Mouse (Mus musculus) heart, embryonic 14.5 days (tissue): ENCODE results near the gene Zranb1. TPM values are rescaled to one million over a fixed set of nuclear protein-coding genes. Genes with fewer than 3 reads are reported as not detected.

Experiments used
- ATAC-seq: fragments of 200-750 bp; cut with Nextera tagmentation; 2 replicates; pipeline ENCODE4 v1.8.0; 2017; ENCODE audit warnings: low read depth, moderate TSS enrichment; ENCODE audit not compliant: insufficient number of reproducible peaks, insufficient read depth, low FRiP score
- H3K27ac ChIP-seq, 2 experiments: fragments of 200-500 bp in 1 of 2; fragments of 300-500 bp in 1 of 2; sonication (generic) in 1 of 2; replicated peaks in 1 of 2; 2 replicates each; pipeline ENCODE4 v1.5.1; 2012 to 2014; ENCODE audit warnings: low read depth in 2 of 2, low read length in 2 of 2, control low read depth in 1 of 2, mild to moderate bottlenecking in 1 of 2, mixed read lengths in 1 of 2; ENCODE audit not compliant: control insufficient read depth in 1 of 2, insufficient read depth in 1 of 2
- H3K27me3 ChIP-seq: fragments of 300-500 bp; sonication (generic); 2 replicates; pipeline ENCODE4 v1.6.1; 2014; ENCODE audit warnings: mild to moderate bottlenecking, low read length, control low read depth; ENCODE audit not compliant: control insufficient read depth, insufficient read depth
- H3K36me3 ChIP-seq: fragments of 300-500 bp; sonication (generic); 2 replicates; pipeline ENCODE4 v1.6.1; 2014; ENCODE audit warnings: mild to moderate bottlenecking, control low read depth, low read length, mixed read lengths; ENCODE audit not compliant: control insufficient read depth, insufficient read depth
- H3K4me1 ChIP-seq, 2 experiments: fragments of 200-500 bp in 1 of 2; fragments of 300-500 bp in 1 of 2; sonication (generic) in 1 of 2; 2 replicates each; pipeline ENCODE4 v1.6.1; 2012 to 2014; ENCODE audit warnings: low read length in 2 of 2, control low read depth in 1 of 2, mixed read lengths in 1 of 2; ENCODE audit not compliant: control insufficient read depth in 2 of 2, insufficient read depth in 2 of 2
- H3K4me2 ChIP-seq: fragments of 300-500 bp; sonication (generic); 2 replicates; pipeline ENCODE4 v1.6.1; 2014; ENCODE audit warnings: mild to moderate bottlenecking, low read length
- H3K4me3 ChIP-seq, 2 experiments: fragments of 200-500 bp in 1 of 2; fragments of 300-500 bp in 1 of 2; sonication (generic) in 1 of 2; 2 replicates each; pipeline ENCODE4 v1.5.1; 2012 to 2014; ENCODE audit warnings: low read length in 2 of 2, mild to moderate bottlenecking in 2 of 2, control low read depth in 1 of 2, low read depth in 1 of 2, moderate library complexity in 1 of 2; ENCODE audit not compliant: control insufficient read depth in 1 of 2, insufficient read depth in 1 of 2
- H3K9ac ChIP-seq: fragments of 300-500 bp; sonication (generic); 2 replicates; pipeline ENCODE4 v1.6.1; 2014; ENCODE audit warnings: mild to moderate bottlenecking, low read length
- H3K9me3 ChIP-seq: fragments of 300-500 bp; sonication (generic); 2 replicates; pipeline ENCODE4 v1.6.1; 2016; ENCODE audit warnings: low read length, control low read depth; ENCODE audit not compliant: control insufficient read depth
- WGBS: fragments of 180-500 bp; shearing (Covaris S2); extraction: QIAGEN DNeasy Blood & Tissue Kit; methylation state at CpG from one replicate; pipeline ENCODE4 v1.1.7; 2014; 5-methylcytosine and 5-hydroxymethylcytosine counted together
- polyA plus RNA-seq: library from polyadenylated mRNA; unstranded; fragments of >200 nt; fragmentation: Nextera tagmentation; extraction: Ambion mirVana; gene quantifications from 2 replicates; pipeline ENCODE4 v1.2.1, GENCODE M21; 2014

Gene Zranb1
- polyA plus RNA-seq, 1 experiment from 2014 or later: 13.6 TPM

DNA sequence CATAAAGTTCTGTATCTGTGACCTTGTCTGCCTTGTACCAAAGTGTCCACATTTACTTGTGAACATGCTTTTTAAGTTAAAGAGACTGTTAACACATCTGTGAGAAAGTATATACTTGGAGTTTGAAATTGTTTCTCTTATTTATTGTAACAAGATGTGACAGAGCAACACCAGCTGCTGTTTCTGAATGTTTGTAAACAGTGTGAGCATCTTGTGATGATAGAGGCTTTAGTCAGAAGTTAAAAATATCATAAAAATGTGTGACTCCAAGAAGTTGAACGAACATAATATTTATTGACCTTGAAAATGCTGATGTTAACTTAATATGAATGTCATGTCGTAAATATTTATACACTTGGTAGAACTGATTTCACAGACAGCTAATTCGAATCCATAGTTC lies 19.7 kb downstream of the Zranb1 start:
- H3K27ac ChIP-seq: no peak overlapping the region
- H3K4me2 ChIP-seq: no peak overlapping the region
- peaks cover 8% of the 10 kb centered on the region; the same call in 1 of the 2 replicates for H3K36me3 ChIP-seq
- H3K9ac ChIP-seq: no peak overlapping the region
- ATAC-seq: no peak
- H3K4me1 ChIP-seq: peaks cover 0 to 3% of the 10 kb centered on the region in 2 experiments; a peak in 1 of 4 replicates
- no peak overlapping the region for H3K4me3 ChIP-seq
- WGBS: 91% methylated on average over 3 of the region's 3 CpGs
- no peaks in the 10 kb centered on the region for H3K9me3 ChIP-seq
- no peaks in the 10 kb centered on the region for H3K27me3 ChIP-seq

DNA sequence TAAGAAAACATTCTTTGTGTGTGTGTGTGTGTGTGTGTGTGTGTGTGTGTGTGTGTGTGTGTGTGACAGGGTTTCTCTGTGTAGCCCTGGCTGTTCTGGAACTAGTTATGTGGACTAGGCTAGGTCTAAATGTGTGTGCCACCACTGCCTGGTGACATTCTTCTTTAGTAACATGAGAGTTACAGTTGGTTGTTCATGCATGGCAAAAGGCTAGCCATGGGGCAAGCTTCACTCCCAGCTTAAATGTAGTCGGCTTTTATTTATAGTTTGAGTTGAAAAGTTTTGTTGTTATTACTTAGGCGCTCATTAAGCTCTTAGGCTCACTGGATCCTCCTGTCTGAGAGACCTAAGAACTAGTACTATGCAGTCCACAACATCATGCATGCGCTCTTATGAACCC lies 33.5 kb downstream of the Zranb1 start:
- H3K9ac ChIP-seq: no peak overlapping the region
- no peak for ATAC-seq
- no peak overlapping the region for H3K27ac ChIP-seq
- no peak overlapping the region for H3K4me2 ChIP-seq
- H3K4me3 ChIP-seq: no peak overlapping the region
- 85% methylated on average over 3 of the region's 3 CpGs for WGBS
- peaks cover 19% of the 10 kb centered on the region for H3K36me3 ChIP-seq
- H3K9me3 ChIP-seq: no peaks in the 10 kb centered on the region
- H3K4me1 ChIP-seq: 0 out of 4 replicates have a peak, but pooled peaks cover 0 to 3% of the 10 kb centered on the region in 2 experiments
- H3K27me3 ChIP-seq: no peaks in the 10 kb centered on the region

DNA sequence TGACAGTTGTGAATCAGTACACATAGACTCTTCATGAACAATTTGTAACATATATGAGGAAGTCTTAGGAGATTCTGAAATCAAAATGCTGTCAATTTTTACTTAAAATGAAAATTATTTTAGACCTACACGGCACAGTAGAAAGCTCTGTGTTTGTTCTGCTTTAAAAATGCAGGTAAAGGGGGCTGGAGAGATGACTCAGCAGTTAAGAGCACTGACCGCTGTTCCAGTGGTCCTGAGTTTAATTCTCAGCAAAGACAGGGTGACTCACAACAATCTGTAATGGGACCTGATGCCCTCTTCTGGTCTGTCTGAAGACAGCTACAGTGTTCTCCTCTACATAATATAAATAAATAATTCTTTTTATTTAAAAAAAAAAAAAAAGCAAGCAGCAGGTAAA lies 34.8 kb downstream of the Zranb1 start:
- H3K27me3 ChIP-seq: no peaks in the 10 kb centered on the region
- H3K4me2 ChIP-seq: no peak overlapping the region
- 83% methylated on average over 2 of the region's 2 CpGs for WGBS
- ATAC-seq: no peak
- H3K36me3 ChIP-seq: peaks cover 19% of the 10 kb centered on the region
- no peak overlapping the region for H3K27ac ChIP-seq
- H3K4me3 ChIP-seq: no peak overlapping the region
- H3K9ac ChIP-seq: no peak overlapping the region
- no peaks in the 10 kb centered on the region for H3K9me3 ChIP-seq
- 0 out of 4 replicates have a peak, but pooled peaks cover 0 to 3% of the 10 kb centered on the region in 2 experiments for H3K4me1 ChIP-seq

DNA sequence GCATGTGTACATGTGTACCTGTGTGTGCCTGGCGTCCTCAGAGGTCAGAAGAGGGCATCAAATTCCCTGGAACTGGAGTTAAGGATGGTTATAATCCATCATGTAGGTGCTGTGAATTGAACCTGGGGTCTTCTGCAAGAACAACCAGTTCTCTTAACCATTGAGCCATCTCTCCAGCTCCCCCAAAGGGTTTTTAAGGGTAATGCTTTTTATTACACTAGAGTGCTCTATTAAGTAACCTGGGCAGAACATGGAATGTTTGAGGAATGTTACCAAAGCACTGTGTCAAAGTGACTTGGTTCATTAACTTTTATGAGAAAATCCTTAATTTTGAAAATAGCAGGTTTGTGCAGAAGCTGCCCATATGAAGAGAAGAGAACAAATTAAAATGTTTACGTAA lies 41.1 kb downstream of the Zranb1 start:
- Histone ChIP-seq H3K36me3 (peaks cover 53% of the 10 kb centered on the region), H3K9ac (no peak overlapping the region), H3K4me2 (no peak overlapping the region), H3K27me3 (no peaks in the 10 kb centered on the region), H3K4me3 (no peak overlapping the region), H3K9me3 (no peaks in the 10 kb centered on the region), H3K27ac (no peak overlapping the region), H3K4me1 (no peaks in the 10 kb centered on the region)
- WGBS: 91% methylated on average over 2 of the region's 2 CpGs
- no peak for ATAC-seq

DNA sequence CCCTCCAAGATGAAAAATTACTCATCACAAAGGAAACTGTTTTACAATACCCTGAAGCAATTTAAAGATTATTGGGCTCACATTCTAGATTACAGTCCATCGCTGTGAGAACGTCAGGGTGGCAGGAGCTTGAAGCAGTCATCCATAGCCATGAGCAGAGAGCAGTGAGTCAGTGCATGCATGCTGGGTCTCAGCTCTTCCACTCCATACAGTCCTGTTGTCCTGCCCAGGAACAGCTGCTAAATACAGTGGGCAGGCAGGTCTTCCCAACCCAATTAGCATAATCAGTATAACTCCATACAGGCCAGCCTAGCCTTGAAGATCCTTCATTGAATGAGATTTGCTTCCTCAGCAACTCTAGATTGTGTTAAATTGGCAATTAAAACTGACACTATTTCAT lies 45.1 kb downstream of the Zranb1 start:
- Histone ChIP-seq H3K4me2 (no peak overlapping the region), H3K27ac (no peak overlapping the region), H3K4me1 (no peaks in the 10 kb centered on the region), H3K4me3 (no peak overlapping the region), H3K9ac (no peak overlapping the region), H3K9me3 (no peaks in the 10 kb centered on the region), H3K27me3 (no peaks in the 10 kb centered on the region), H3K36me3 (peaks cover 59% of the 10 kb centered on the region)
- WGBS: 90% methylated on average over 2 of the region's 2 CpGs
- ATAC-seq: no peak

DNA sequence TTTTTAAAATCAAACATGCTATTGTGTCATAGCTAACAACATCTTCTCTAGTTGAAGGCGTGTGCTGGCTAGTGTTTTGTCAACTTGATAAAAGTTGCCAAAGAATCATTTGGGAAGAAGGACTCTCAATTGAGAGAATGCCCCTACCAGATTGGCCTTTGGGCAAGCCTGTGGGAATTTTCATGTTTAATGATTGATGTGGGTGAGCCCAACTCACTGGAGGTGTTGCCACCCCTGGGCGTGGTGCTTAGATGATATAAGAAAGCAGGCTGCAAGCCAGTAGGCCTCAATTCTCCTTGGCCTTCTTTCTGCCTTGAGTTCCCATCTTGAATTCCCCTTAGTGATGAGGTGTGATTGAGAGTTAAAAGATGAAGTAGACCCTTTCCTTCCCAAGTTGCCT lies 47.0 kb downstream of the Zranb1 start:
- no peaks in the 10 kb centered on the region for H3K9me3 ChIP-seq
- no peak for ATAC-seq
- no peaks in the 10 kb centered on the region for H3K27me3 ChIP-seq
- peaks cover 72% of the 10 kb centered on the region for H3K36me3 ChIP-seq
- 95% methylated on average over 2 of the region's 2 CpGs for WGBS
- H3K9ac ChIP-seq: no peak overlapping the region
- H3K27ac ChIP-seq: no peak overlapping the region
- 0 out of 4 replicates have a peak, but pooled peaks cover 0 to 4% of the 10 kb centered on the region in 2 experiments for H3K4me1 ChIP-seq
- H3K4me2 ChIP-seq: no peak overlapping the region
- no peak overlapping the region for H3K4me3 ChIP-seq

DNA sequence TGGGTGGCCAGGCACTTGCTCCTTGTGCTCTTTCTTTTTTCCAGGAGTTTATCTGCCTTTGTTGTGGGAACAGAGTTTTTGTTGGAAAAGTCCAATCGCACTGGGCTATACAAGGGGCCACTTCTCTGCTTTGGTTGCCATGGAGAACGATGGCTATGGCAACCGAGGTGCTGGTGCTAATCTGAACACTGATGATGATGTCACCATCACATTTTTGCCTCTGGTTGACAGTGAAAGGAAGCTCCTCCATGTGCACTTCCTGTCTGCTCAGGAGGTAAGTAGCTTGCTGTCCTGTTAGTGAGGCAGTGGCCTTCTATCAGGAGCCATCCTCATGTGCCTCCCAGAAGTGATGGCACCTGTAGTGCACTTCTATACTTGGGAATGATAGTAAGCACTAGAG lies 51.7 kb downstream of the Zranb1 start:
- no peak overlapping the region for H3K27ac ChIP-seq
- H3K4me3 ChIP-seq: no peak overlapping the region
- H3K27me3 ChIP-seq: no peaks in the 10 kb centered on the region
- 50% methylated on average over 3 of the region's 3 CpGs for WGBS
- no peaks in the 10 kb centered on the region for H3K9me3 ChIP-seq
- no peak for ATAC-seq
- H3K4me2 ChIP-seq: no peak overlapping the region
- no peak overlapping the region for H3K9ac ChIP-seq
- H3K4me1 ChIP-seq: 0 out of 4 replicates have a peak, but pooled peaks cover 0 to 4% of the 10 kb centered on the region in 2 experiments
- H3K36me3 ChIP-seq: peaks cover 76% of the 10 kb centered on the region

DNA sequence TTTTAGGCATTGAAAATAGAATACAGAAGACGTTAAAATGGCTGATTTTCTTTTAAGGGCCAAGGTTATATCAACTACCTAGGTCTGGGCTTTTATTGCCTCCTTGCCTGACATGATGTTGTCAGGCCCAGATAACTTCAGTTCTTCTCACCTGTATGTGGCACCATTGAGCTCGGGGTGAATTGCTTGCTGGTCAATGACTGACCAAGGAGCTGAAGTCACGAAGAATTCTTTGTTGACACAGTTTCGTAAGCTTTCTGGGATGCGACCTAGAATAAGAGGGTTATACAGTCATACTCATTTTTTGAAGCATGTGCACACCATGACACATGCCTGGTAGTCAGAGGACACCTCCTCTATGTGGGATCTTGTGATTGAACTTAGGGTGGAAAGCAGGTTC lies 58.9 kb downstream of the Zranb1 start:
- Histone ChIP-seq H3K9me3 (no peaks in the 10 kb centered on the region), H3K9ac (no peak overlapping the region)
- 89% methylated on average over 5 of the region's 5 CpGs for WGBS

More for the DNA sequence above, 58.9 kb downstream of the Zranb1 start:
- ATAC-seq: no peak
- no peaks in the 10 kb centered on the region for H3K27me3 ChIP-seq
- no peaks in the 10 kb centered on the region for H3K4me1 ChIP-seq
- H3K36me3 ChIP-seq: peaks cover 91% of the 10 kb centered on the region
- H3K4me3 ChIP-seq: no peak overlapping the region
- H3K27ac ChIP-seq: no peak overlapping the region
- no peak overlapping the region for H3K4me2 ChIP-seq
